Mouse (Mus musculus) adrenal gland, postnatal 0 days (tissue): ENCODE measurements around the gene Kcna4. TPM values are rescaled to one million over a fixed set of nuclear protein-coding genes. Genes with fewer than 3 reads are reported as not detected.

Experiments
- polyA plus RNA-seq: library from polyadenylated mRNA; unstranded; fragments of >200 nt; fragmentation: Nextera tagmentation; extraction: Ambion mirVana; gene quantifications from 2 replicates; pipeline ENCODE4 v1.2.1, GENCODE M21; 2015

Kcna4 gene
- polyA plus RNA-seq: 0.26 and 0.32 TPM in 2 replicates

GRCm38 (mm10) chr2:107289990-107290696 is at the start of gene Kcna4:
Gene Kcna4 (plus strand): TSS chr2:107290639.

Other genes starting within 250 kb of the Kcna4 start
- gene Fshb, start 231.0 kb upstream of the Kcna4 start, polyA plus RNA-seq: not detected in 2 replicates